Mouse (Mus musculus): ENCODE data around the gene Map3k20. TPM values are rescaled to one million over a fixed set of nuclear protein-coding genes. Genes with fewer than 3 reads are reported as not detected.

Map3k20 gene
- total RNA-seq, 1 experiment from 2014 or later, result 36.1 TPM

- DNase-seq, result no peak
These were observed 4.9 kb upstream of the Map3k20 start for GRCm38 (mm10) chr2:72280524-72280923.

DNA sequence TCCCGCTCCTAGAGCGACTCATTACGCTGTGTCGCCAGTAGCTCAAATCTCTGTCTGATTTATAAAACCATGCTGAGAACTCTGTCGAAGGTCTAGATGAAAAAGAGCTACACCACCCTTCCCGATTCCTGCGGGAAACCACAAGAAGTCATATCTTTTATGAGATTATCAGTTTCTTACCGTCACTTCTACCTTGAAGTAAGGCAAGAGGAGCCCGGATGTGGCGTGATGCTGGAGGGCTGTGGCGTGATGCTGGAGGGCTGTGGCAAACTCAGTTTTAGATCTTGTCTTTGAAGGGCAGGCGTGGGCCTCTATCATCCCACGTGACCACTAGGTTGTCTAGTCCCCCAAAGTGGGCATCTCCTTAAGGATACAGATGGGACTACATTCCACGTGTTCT, 3.5 kb upstream of the Map3k20 start:
- no peak for DNase-seq

DNA sequence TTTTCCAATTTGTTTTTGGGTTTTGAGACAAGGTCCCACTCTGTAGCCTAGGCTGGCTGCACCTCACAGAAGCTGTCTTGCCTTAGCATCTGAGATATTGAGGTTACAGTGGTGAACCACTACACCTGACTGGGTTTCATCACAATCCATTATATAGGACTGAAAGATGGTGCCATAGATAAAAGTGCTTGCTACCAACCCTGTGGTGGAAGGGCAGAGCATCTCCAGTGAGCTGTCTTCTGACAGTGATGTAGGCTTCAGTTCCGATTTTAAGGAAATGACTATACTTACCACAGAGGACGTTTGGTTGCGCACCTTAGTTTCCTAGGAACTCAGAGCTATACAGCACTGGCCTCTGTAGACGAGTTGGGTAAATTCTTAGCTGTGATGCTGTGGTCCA, 2.7 kb upstream of the Map3k20 start:
- DNase-seq, result no peak

GRCm38 (mm10) chr2:72284689-72285088, 748 bp upstream of the Map3k20 start:
- DNase-seq, result no peak

- peak; percentile 43 for DNase-seq
These were observed 638 bp downstream of the Map3k20 start for GRCm38 (mm10) chr2:72285888-72286661.

GRCm38 (mm10) chr2:72287142-72287541, 1.7 kb downstream of the Map3k20 start:
- no peak for DNase-seq

DNA sequence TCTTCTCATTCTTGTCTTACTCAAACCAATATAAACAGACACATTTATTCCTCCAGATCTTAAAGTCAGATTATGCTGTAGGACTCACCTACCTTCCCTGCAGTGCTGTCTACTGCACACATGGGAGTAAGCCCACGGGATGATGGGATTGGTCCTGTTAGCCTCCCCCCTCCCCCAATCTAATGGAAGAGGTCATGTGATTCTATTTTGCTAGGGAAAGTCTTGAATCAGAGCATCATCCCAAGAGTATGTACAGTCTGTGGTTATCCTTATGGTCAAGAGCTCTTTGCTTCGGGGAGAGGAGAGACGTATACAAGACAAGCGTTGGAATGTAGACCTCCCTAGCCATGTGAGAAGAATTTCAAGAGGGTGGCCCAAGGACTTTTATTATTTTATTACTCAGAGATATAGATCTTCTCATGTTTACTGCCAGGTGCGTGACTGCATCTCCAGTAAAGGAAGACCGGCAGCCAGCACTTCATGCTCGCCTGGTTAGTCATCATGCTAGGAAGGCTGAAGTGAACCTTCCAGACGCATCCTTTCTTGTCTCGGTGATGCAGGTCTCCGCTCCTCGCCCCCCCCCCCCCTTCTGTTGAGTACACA, 3.6 kb downstream of the Map3k20 start:
- no peak for DNase-seq

DNA sequence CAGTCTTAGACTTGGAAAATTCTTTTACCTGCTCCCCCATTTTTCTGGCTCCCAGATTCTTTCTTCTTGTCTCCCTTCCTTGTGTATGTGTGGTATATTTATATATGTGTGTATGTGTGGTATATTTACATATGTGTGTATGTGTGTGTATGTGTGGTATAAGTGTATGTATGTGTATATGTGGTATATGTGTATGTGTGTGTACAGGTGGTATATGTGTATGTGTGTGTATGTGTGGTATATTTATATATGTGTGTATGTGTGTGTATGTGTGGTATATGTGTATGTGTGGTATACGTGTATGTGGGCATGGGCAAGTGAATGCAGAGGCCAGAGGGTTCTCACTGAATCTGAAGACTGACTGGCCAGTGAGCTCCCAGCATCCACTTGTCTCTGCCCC, 5.7 kb downstream of the Map3k20 start:
- no peak for DNase-seq

DNA sequence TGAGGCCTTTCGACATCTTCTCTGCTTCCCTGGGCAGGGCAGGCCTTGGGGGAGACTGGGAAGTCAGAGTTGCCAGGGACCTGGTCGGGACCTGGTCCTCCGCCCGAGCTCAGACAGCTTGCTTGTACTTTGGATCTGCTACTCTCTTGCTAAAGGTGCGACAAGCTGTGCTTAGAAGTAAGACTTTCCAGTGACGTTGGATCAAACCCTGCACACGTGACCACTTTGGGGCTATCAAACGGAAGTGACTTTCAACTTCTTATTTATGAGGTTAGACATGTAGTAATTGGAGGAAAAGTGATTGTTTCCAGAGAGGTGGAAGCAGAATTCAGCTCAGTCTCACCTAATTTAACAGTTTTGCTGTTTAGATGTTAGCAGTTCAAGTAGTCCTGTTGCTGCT, 7.1 kb downstream of the Map3k20 start:
- no peak for DNase-seq

- DNase-seq, result no peak
These were observed 9.6 kb downstream of the Map3k20 start for GRCm38 (mm10) chr2:72294994-72295393.

DNA sequence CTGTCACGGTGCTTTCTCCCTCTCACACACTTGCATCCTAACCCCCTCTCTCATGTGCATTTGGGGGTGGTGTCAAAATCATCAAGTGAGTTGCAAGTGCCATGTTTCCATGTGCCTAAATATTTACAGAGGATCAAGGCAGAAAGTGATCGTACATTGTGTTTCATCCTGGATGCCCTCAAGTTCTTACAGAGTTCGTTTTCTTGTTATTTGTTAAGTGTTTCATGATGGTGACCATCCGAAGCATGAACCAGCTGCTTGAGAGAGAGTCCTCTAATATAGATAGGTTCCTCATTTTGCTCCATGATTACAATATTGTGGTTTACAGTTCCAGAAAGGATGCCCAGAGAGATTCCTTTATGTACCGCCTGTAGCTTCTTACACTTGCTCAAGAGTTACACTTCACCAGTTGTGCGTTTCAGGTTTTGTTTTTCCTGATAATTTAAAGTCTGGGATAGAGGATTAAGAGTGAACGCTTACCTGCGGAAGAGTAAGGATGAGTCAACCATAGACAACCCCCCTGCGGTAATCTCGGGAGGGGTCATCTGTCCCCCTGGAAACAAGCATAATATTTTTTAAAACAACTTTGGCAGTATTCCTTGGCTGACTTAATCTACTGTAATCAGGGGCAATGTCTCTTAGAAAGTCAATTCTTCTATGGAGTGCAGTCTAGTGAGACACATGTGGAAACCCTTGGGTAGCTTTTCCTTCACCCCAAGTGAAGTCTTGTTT, 11.7 kb downstream of the Map3k20 start:
- no peak for DNase-seq

- no peak for DNase-seq
These were observed 12.3 kb downstream of the Map3k20 start for GRCm38 (mm10) chr2:72297716-72298082.

DNA sequence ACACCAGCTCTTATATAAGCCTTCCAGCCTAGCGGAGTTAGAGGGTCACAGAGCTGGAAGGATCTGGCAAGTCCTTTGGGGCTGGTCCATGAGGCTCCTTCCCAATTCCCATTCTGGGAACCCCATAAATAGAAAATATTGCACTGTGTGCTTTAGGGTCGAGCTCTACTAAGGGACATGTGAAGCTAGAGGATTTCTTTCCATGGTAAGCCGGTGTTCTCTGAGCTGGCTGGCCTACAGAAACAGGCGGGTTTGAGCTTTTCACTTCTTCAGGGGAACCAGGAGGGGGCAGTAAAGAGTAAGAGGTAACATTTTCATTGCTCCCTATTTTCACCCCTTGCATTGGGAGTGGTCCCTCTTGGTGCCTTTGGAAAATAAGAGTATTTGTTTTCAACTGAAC, 13.0 kb downstream of the Map3k20 start:
- no peak for DNase-seq

DNA sequence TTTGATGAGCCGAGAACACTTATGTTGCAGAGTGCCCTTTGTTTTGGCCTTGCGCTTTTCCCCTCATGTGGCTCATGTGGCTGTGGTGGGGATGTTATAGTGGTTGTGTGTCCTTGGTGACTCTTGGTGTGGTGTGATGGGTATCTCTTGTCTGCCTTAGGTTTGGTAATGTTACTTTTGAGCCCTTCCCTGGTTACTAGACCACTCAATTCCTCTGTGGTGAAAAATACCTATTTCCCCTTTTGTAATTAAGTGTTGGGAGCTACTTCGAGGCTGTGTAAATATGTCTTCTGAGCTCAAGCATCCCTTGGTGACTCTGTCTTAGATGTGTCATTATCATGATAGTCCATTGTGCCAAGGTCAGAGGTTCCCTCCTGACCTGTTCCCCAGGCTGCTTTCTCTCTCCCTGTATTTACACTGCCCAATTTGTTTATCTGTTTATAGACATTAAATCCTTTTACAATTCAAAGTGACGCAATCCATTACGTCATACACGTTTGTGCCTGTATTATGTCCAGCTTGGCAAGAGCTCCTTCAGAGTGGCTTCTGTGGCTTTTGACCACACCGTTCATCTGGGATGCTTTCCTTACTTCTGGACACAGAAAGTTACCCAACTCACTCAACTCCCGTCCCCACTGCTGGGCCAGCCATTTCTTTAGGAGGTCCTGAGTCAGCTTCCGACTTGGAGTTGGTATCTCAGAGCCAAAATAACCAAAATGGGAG, 15.9 kb downstream of the Map3k20 start:
- DNase-seq, result no peak

DNA sequence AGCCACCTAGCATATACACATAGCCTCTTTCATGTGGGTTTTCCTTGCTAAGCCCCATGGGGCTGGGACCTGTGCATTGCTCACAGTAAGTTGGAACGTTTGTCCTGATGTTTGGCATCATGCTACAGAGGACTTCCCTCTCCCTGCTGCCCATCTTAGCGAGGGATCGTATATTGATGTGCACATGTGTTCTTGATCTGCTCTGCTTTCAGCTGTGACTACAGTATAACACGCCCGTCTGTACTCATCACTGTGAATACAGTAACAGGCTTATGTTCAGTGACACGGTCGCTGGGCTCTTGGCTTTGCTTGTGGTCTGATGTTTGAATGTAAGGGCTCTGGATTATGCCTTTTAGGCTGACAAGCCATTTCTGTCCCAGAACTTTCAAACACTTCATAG, 20.3 kb downstream of the Map3k20 start:
- DNase-seq, result no peak

DNA sequence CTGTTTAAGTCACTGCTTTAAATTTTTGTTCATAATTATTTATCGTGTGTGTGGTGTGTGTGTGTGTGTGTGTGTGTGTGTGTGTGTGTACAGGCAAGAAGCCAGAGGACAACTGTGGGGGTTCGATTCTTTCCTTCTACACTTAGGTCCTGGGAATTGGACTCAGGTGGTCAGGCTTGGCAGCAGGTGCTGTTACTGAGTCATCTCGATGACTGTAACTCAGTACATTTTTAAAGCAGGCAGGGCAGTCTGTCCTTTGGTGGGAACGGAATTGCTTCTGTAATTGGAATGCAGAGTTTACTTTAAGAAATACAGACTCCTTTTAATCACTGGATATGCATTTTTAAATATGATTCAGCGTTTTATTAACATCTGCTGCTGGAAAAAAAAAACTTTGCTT, 22.9 kb downstream of the Map3k20 start:
- no peak for DNase-seq

- peak; percentile 36 for DNase-seq
These were observed 23.5 kb downstream of the Map3k20 start for GRCm38 (mm10) chr2:72308981-72309380.

- no peak for DNase-seq
These were observed 26.0 kb downstream of the Map3k20 start for GRCm38 (mm10) chr2:72311486-72311885.

DNA sequence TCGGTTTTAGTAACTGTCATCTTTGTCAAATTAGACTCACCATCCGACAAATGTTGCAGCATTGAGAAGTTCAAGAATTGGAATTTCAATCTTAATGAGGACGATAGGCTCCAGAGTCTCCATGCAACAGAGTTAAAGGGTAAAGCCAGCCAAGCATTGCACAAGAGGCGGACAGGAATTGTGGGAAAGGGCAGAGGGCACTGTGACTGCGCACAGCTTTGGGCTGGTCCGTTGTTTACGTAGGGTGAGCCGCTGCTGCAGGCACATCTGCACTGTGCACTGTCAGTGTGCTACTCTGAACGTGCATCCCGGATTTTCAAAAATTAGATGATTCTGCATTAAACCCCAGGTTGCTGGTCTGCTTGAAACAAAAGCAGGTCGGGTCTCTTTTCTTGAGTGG, 27.9 kb downstream of the Map3k20 start:
- no peak for DNase-seq

DNA sequence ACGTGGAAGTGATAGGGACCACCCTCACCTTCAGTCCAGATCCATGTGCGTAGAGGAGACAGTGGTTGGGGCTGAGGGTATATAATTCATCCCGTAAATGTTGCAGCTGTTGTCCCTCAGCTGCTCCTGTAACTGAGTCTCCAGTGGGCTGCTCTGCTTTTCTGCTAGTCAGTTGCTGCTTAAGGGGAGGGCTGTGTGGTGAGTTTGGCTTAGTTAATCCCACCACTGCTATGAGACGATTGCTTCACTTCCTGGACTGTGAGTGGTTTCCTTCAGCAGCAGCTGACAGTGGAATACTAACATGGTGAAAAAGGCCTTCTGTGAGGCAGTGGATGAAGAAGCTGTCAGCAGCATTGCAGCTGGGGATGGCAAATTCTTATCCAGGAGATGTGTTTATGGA, 33.0 kb downstream of the Map3k20 start:
- DNase-seq, result no peak

GRCm38 (mm10) chr2:72319028-72319798, 33.8 kb downstream of the Map3k20 start:
- no peak for DNase-seq

DNA sequence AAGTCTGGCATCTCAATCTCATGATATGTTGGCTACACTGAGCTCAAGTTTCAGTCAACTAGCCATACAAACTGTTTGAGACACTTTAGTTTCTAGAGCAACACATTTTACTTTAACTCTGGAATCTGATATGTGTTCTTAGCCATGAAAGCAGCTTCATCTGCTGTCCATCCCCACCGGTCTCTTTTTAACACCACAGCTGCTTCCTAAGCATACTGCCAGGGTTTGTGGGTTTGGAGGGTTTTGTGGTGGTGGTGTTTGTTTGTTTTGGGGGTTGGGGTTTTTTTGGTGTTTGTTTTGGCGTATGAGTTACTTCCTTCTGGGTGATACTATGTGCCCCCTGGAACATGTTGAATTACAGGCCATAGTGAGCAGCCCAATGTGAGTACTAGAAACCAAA, 35.2 kb downstream of the Map3k20 start:
- DNase-seq, result no peak

All from adrenal gland, postnatal 25 days (tissue).